Mouse (Mus musculus) intestine, embryonic 14.5 days (tissue): ENCODE data around the gene Alad. TPM values are rescaled to one million over a fixed set of nuclear protein-coding genes. Genes with fewer than 3 reads are reported as not detected.

Experiments used
- ATAC-seq: fragments of 200-750 bp; cut with Nextera tagmentation; replicated peaks from 2 replicates; pipeline ENCODE4 v1.8.0; 2017; ENCODE audit warnings: low read depth, moderate number of reproducible peaks, moderate TSS enrichment, moderate library complexity; ENCODE audit not compliant: low FRiP score, low TSS enrichment
- DNase-seq: peaks from one replicate; pipeline ENCODE4 v3.0.0-alpha.2; 2018; ENCODE audit warnings: low spot score
- H3K27ac ChIP-seq: fragments of 300-500 bp; sonication (generic); 2 replicates; pipeline ENCODE4 v1.5.1; 2014; ENCODE audit warnings: low read depth, mild to moderate bottlenecking, control low read depth
- H3K27me3 ChIP-seq: fragments of 300-500 bp; sonication (generic); replicated peaks from 2 replicates; pipeline ENCODE4 v1.6.1; 2014; ENCODE audit warnings: low read length, control low read depth; ENCODE audit not compliant: control insufficient read depth, insufficient read depth
- H3K36me3 ChIP-seq: fragments of 300-500 bp; sonication (generic); 2 replicates; pipeline ENCODE4 v1.6.1; 2014; ENCODE audit warnings: low read length, control low read depth; ENCODE audit not compliant: control insufficient read depth, insufficient read depth
- H3K4me1 ChIP-seq: fragments of 300-500 bp; sonication (generic); replicated peaks from 2 replicates; pipeline ENCODE4 v1.6.1; 2014; ENCODE audit warnings: low read length, control low read depth, mixed read lengths; ENCODE audit not compliant: control insufficient read depth, insufficient read depth
- H3K4me2 ChIP-seq: fragments of 300-500 bp; sonication (generic); 2 replicates; pipeline ENCODE4 v1.6.1; 2014; ENCODE audit warnings: low read length
- H3K4me3 ChIP-seq: fragments of 300-500 bp; sonication (generic); 2 replicates; pipeline ENCODE4 v1.5.1; 2014; ENCODE audit warnings: low read depth, low read length, control low read depth, mixed read lengths
- H3K9ac ChIP-seq: fragments of 300-500 bp; sonication (generic); 2 replicates; pipeline ENCODE4 v1.6.1; 2014; ENCODE audit warnings: mild to moderate bottlenecking, low read length
- H3K9me3 ChIP-seq: fragments of 300-500 bp; sonication (generic); 2 replicates; pipeline ENCODE4 v1.6.1; 2016; ENCODE audit warnings: low read length, control low read depth; ENCODE audit not compliant: control insufficient read depth
- WGBS: fragments of 180-500 bp; shearing (Covaris S2); extraction: QIAGEN DNeasy Blood & Tissue Kit; methylation state at CpG from one replicate; pipeline ENCODE4 v1.1.7; 2014; 5-methylcytosine and 5-hydroxymethylcytosine counted together
- polyA plus RNA-seq: library from polyadenylated mRNA; unstranded; fragments of >200 nt; fragmentation: Nextera tagmentation; extraction: Ambion mirVana; gene quantifications from 2 replicates; pipeline ENCODE4 v1.2.1, GENCODE M21; 2014

Gene Alad
- 146 and 153 TPM in 2 replicates for polyA plus RNA-seq

GRCm38 (mm10) chr4:62519849-62520233 is at the start of gene Alad:
Gene Alad (minus strand): TSS chr4:62519918.
- Histone ChIP-seq H3K4me2 (peak within 1 kb of the TSS; percentile 78), H3K4me3 (peak within 1 kb of the TSS; percentile 81), H3K4me1 (peaks cover 35% of the 10 kb centered on the region), H3K9me3 (no peaks in the 10 kb centered on the region), H3K27me3 (no peaks in the 10 kb centered on the region), H3K9ac (peak within 1 kb of the TSS; percentile 77), H3K36me3 (peaks cover 17% of the 10 kb centered on the region), H3K27ac (peak within 1 kb of the TSS; percentile 90)
- WGBS, result 0% methylated on average over 33 of the region's 37 CpGs
- DNase-seq, result peak; percentile 92
- peak; percentile 85 for ATAC-seq

- ATAC-seq (no peak), DNase-seq (no peak)
- H3K4me2 ChIP-seq, result no peak overlapping the region
- H3K36me3 ChIP-seq, result no peaks in the 10 kb centered on the region
- H3K9ac ChIP-seq, result no peak overlapping the region
- no peak overlapping the region for H3K4me3 ChIP-seq
- H3K27me3 ChIP-seq, result no peaks in the 10 kb centered on the region
- no peaks in the 10 kb centered on the region for H3K9me3 ChIP-seq
- no peak overlapping the region for H3K27ac ChIP-seq
- WGBS, result 100% methylated on average over 1 of the region's 1 CpGs
- H3K4me1 ChIP-seq, result 0 out of 2 replicates have a peak, but pooled peaks cover 15% of the 10 kb centered on the region
Measured at GRCm38 (mm10) chr4:62568359-62568758, 48.6 kb upstream of the Alad start.

GRCm38 (mm10) chr4:62567696-62568095 is 48.0 kb upstream of the Alad start:
- WGBS, result 89% methylated on average over 6 of the region's 6 CpGs

GRCm38 (mm10) chr4:62566530-62566929 is 46.8 kb upstream of the Alad start:
- no peak overlapping the region for H3K4me3 ChIP-seq
- ATAC-seq, result no peak
- no peaks in the 10 kb centered on the region for H3K9me3 ChIP-seq
- WGBS, result 48% methylated on average over 4 of the region's 4 CpGs
- H3K27me3 ChIP-seq, result no peaks in the 10 kb centered on the region
- no peaks in the 10 kb centered on the region for H3K36me3 ChIP-seq
- no peak overlapping the region for H3K4me2 ChIP-seq
- DNase-seq, result no peak
- no peak overlapping the region for H3K27ac ChIP-seq
- H3K9ac ChIP-seq, result no peak overlapping the region
- 0 out of 2 replicates have a peak, but pooled peaks cover 15% of the 10 kb centered on the region for H3K4me1 ChIP-seq

More at GRCm38 (mm10) chr4:62567696-62568095, 48.0 kb upstream of the Alad start:
- no peak overlapping the region for H3K4me3 ChIP-seq
- DNase-seq (no peak), ATAC-seq (no peak)
- H3K4me2 ChIP-seq, result no peak overlapping the region
- H3K4me1 ChIP-seq, result 0 out of 2 replicates have a peak, but pooled peaks cover 15% of the 10 kb centered on the region
- no peak overlapping the region for H3K27ac ChIP-seq
- no peak overlapping the region for H3K9ac ChIP-seq
- H3K27me3 ChIP-seq, result no peaks in the 10 kb centered on the region
- no peaks in the 10 kb centered on the region for H3K9me3 ChIP-seq
- H3K36me3 ChIP-seq, result no peaks in the 10 kb centered on the region

GRCm38 (mm10) chr4:62562006-62562405 is 42.3 kb upstream of the Alad start:
- Histone ChIP-seq H3K27ac (no peak overlapping the region), H3K4me1 (0 out of 2 replicates have a peak, but pooled peaks cover 9% of the 10 kb centered on the region), H3K36me3 (no peaks in the 10 kb centered on the region), H3K4me2 (no peak overlapping the region), H3K9me3 (no peaks in the 10 kb centered on the region), H3K9ac (no peak overlapping the region), H3K4me3 (no peak overlapping the region), H3K27me3 (no peaks in the 10 kb centered on the region)
- DNase-seq (no peak), ATAC-seq (no peak)
- WGBS, result 63% methylated on average over 4 of the region's 4 CpGs

- no peak overlapping the region for H3K9ac ChIP-seq
- 60% methylated on average over 3 of the region's 3 CpGs for WGBS
- H3K4me1 ChIP-seq, result 0 out of 2 replicates have a peak, but pooled peaks cover 9% of the 10 kb centered on the region
- H3K27me3 ChIP-seq, result no peaks in the 10 kb centered on the region
- DNase-seq (no peak), ATAC-seq (no peak)
- H3K27ac ChIP-seq, result no peak overlapping the region
- H3K9me3 ChIP-seq, result no peaks in the 10 kb centered on the region
- H3K4me3 ChIP-seq, result no peak overlapping the region
- H3K4me2 ChIP-seq, result no peak overlapping the region
- H3K36me3 ChIP-seq, result no peaks in the 10 kb centered on the region
Measured at GRCm38 (mm10) chr4:62561630-62562001, 41.9 kb upstream of the Alad start.

GRCm38 (mm10) chr4:62560963-62561629 is 41.4 kb upstream of the Alad start:
- DNase-seq (peak; percentile 70), ATAC-seq (peak; percentile 56; the same call in 1 of the 2 replicates)
- H3K27me3 ChIP-seq, result no peaks in the 10 kb centered on the region
- no peak overlapping the region for H3K27ac ChIP-seq
- H3K4me2 ChIP-seq, result no peak overlapping the region
- H3K36me3 ChIP-seq, result no peaks in the 10 kb centered on the region
- no peak overlapping the region for H3K9ac ChIP-seq
- H3K4me1 ChIP-seq, result 0 out of 2 replicates have a peak, but pooled peaks cover 8% of the 10 kb centered on the region
- H3K4me3 ChIP-seq, result no peak overlapping the region
- H3K9me3 ChIP-seq, result no peaks in the 10 kb centered on the region
- 23% methylated on average over 4 of the region's 4 CpGs for WGBS

- H3K27ac ChIP-seq, result no peak within 1 kb of the TSS
- DNase-seq, result no peak
- no peaks in the 10 kb centered on the region for H3K36me3 ChIP-seq
- no peak within 1 kb of the TSS for H3K9ac ChIP-seq
- no peak within 1 kb of the TSS for H3K4me3 ChIP-seq
- WGBS, result 53% methylated on average over 6 of the region's 6 CpGs
- ATAC-seq, result no peak
- H3K9me3 ChIP-seq, result no peaks in the 10 kb centered on the region
- no peaks in the 10 kb centered on the region for H3K27me3 ChIP-seq
- 0 out of 2 replicates have a peak, but pooled peaks cover 1% of the 10 kb centered on the region for H3K4me1 ChIP-seq
- H3K4me2 ChIP-seq, result no peak within 1 kb of the TSS
Measured at GRCm38 (mm10) chr4:62559797-62560329, 40.1 kb upstream of the Alad start, which contains the start of gene Rgs3. Gene Rgs3 (plus strand): TSS chr4:62559847.
